Mouse (Mus musculus) splenic B cell, adult 2 months (primary cell): ENCODE measurements at regions not wholly inside any gene's neighbourhood (a gene's known extent, or its start where the extent isn't known, plus 50 kb on each side); places are given as distances from the start of the nearest gene placed in this dataset.

Experiments
- DNase-seq: peaks from one replicate; pipeline ENCODE4 v3.0.0-alpha.2; 2011; ENCODE audit warnings: low read depth, low spot score
- H3K27me3 ChIP-seq: 2 replicates; pipeline ENCODE4 v1.6.1; 2012; ENCODE audit warnings: mild to moderate bottlenecking, low read length, moderate library complexity, mixed read lengths; ENCODE audit not compliant: control insufficient read depth, poor library complexity, insufficient read depth, severe bottlenecking
- H3K36me3 ChIP-seq: 2 replicates; pipeline ENCODE4 v1.6.1; 2012; ENCODE audit warnings: mild to moderate bottlenecking, low read length, moderate library complexity, mixed read lengths; ENCODE audit not compliant: control insufficient read depth, poor library complexity, insufficient read depth, severe bottlenecking

DNA sequence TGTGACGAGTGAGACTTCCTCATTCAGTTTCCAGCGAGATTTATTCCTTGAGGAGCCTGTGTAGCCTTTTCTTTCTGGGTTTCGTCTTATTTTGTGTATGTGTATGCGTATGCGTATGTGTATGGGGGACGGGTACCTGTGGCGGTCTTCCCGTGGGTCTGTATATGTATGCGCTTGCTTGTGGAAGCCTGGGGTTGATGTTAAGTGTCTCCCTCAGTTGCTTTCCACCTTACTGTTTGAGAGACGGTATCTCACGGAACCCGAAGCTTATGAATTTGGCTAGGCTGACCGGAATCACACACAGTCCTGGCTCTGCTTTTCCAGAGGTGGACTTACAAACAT, 87.1 kb downstream of the Ankrd50 start:
- no peak for DNase-seq
- no peaks in the 10 kb centered on the region for H3K36me3 ChIP-seq
- H3K27me3 ChIP-seq, result no peaks in the 10 kb centered on the region

DNA sequence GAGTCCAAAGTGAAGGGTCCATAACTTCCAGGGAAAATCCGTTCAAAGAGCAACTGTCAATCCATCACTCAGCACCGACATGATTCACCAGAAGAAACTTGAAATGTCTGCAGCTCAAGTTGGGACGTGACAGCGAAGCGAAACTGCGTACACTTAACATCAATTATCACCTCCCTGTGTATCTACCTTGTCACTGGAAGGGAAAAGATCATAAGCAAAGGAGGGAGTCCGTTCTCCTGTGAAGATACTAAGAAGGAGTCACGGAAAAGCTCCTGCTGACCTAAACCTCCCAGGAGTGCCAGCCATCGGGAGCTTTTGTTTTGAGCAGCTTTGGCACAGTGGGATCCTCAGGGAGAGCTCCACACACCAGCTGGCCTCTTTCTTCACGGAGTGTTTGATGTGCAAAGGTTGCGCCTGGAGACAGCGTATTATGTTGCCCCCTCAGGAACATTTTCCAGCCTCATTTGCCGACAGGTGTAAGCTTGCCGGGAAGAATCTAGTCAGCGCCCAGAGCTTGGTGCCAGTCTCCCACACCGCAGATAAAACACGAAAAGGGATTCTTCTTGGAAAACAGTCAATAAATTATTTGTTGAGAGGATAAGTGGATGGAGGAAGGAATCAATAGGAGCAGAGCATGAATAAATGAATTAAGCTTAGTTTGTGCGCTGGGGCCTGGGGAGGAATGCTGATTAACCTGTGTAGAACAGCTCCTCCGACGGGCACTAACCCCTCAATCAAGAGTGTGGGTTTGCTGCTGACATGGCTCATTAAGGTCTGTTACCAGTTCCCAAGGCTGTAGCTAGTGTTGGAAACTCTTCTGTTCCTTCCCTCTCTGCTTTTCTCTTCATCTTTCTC, 87.7 kb downstream of the Ankrd50 start:
- Histone ChIP-seq H3K27me3 (no peaks in the 10 kb centered on the region), H3K36me3 (no peaks in the 10 kb centered on the region)
- DNase-seq, result no peak

DNA sequence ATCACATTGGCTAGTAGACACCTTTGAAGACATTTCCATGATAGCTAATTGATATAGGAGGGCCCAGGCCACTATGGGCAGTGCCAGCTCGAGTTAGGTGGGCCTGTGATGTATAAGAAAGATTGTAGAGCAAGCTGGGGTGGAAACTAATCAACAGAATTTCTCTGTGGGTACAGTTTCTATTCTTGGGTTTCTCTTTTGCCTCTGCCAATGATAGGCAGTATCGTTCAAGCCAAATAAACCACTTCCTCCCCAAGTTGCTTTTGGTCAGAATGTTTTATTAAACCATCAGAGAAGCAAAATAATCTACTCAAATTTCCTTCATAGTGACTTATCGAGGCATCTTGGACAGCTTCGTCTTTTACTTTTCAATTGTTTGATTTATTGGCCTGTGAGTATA, 90.3 kb downstream of the Ankrd50 start:
- H3K27me3 ChIP-seq, result no peaks in the 10 kb centered on the region
- H3K36me3 ChIP-seq, result no peaks in the 10 kb centered on the region
- no peak for DNase-seq

DNA sequence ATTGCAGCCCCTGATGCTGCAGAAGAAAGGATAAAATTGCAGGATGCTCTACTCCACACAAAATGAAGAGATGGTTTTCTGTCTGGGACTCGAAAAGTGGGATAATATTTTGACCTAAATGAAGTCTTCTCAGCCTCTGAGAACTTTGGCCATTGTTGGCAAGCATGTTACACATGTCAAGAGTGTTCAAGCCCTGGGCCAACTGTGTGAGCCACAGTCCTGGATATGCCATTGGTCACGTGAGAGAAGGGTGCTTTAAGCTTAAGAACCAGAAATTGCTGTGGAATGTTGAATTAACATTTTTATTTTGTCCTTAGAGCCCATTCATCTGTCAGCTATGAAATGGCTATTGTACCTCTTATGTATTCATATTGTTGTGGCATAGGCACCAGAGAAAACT, 95.0 kb downstream of the Ankrd50 start:
- DNase-seq, result no peak
- Histone ChIP-seq H3K36me3 (no peaks in the 10 kb centered on the region), H3K27me3 (no peaks in the 10 kb centered on the region)

DNA sequence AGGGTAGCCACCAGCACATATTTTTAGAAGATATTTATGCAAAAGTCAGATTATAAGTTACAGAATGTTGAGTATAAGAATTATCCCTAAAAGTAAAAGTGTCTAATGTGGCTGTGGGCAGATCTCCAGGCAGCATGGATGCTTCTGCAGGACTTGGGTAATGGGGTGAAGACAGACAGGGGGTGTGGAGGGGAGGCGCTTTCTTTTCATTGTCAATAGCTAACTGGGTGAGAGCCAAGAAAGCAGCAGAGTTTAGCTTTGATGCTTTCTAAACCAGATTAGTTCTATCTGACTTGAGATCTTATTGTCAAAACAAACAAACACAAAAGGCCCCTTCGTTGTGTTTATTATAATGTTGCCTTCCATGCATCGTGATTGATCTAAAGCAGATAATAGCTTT, 95.7 kb downstream of the Ankrd50 start:
- Histone ChIP-seq H3K27me3 (no peaks in the 10 kb centered on the region), H3K36me3 (no peaks in the 10 kb centered on the region)
- no peak for DNase-seq

DNA sequence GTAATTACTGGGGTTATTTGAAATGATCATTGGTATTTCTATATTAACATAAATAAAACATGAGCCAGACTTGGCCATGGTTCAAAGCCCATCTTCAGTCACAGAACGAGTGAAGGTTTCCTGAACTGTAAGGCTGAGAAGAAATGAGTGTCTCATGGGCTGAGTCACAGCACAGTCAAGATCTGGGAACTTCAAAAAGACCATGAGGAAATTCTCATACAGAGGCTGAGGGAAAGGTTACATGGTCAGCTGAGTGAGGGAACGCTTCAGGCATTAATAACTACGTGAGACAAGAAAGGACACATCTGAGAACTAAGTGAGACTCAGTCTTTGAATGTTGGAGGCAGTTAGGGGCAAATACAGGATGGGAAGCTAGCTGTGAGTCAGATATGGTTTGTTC, 101.9 kb downstream of the Ankrd50 start:
- Histone ChIP-seq H3K36me3 (no peaks in the 10 kb centered on the region), H3K27me3 (no peaks in the 10 kb centered on the region)
- no peak for DNase-seq

DNA sequence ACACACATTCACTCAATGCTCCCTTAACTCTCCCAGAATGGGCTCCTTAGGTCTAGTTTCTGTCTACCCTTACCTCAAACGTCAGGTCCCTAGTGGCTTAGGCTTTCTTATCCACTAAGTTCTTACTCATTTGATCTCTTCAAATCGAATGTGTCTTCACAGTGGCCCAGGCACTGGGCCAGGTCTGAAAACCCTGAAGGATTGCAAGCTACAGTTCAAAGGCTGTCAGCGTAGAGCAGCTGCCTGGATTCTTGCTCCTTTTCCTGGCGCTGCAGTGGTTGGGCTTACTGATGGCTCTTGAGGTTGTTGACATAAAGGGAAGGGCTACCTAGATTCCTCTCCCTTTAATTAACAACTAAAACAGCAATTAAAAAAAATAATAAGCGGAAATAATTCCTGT, 103.0 kb downstream of the Ankrd50 start:
- Histone ChIP-seq H3K27me3 (no peaks in the 10 kb centered on the region), H3K36me3 (no peaks in the 10 kb centered on the region)
- DNase-seq, result no peak

DNA sequence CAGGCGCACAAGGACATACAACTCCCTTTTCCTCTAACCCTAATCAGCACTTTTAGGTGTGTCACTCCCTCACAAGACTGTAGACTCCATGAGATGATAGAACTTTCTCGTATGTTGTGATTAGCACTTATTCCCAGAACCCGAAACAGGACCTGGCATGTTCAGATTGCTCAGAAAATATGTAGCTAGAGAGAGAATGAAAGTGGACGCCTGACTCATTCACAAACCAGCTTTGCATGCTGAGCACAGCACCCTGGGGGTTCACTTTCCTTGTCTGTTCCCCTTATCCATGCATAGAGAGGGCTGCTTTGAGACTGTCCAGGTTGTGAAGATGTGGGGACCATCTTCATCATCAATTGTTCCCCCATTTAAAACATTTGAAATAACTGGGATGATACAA, 111.0 kb downstream of the Ankrd50 start:
- no peaks in the 10 kb centered on the region; the same call in 1 of the 2 replicates for H3K27me3 ChIP-seq
- no peak for DNase-seq

DNA sequence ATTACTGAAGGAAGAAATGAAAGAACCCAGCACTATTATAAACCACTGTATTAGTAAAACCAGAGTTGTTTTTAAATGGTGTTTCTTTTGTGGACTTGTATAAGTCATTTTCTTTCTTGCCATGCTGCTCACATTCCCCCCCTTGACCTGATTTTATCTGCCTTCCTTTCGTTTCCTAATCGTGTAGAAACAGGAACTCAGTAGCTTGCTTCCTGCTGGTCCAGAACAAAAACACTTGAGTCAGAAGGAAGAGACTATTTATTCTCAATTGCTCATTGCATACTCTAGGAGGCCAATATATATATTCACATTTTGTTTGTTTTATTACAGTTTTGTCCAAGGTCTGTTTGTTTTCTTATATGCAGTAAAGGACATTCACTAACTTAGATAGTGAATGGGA, 112.9 kb downstream of the Ankrd50 start:
- Histone ChIP-seq H3K36me3 (no peaks in the 10 kb centered on the region), H3K27me3 (no peaks in the 10 kb centered on the region; the same call in 1 of the 2 replicates)
- no peak for DNase-seq

More for the DNA sequence above, 111.0 kb downstream of the Ankrd50 start:
- H3K36me3 ChIP-seq, result no peaks in the 10 kb centered on the region

DNA sequence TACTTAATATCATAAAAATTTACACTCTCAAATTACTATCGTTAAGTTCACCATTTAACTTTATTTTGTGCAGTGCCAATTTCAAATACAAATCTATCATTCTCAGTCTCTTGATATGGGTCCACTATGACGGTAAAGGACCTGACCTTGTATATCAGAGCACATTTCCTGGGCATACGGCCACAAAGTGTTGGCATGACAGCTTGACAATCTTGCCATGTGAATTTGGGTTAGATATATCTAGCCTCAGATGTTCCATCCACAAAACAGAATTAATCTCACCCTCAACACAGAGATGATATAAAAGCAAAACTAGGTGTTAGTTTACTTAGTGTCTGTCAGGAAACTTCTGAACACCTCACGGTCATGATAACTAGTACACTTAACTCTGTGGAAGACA, 120.8 kb downstream of the Ankrd50 start:
- H3K36me3 ChIP-seq, result no peaks in the 10 kb centered on the region

DNA sequence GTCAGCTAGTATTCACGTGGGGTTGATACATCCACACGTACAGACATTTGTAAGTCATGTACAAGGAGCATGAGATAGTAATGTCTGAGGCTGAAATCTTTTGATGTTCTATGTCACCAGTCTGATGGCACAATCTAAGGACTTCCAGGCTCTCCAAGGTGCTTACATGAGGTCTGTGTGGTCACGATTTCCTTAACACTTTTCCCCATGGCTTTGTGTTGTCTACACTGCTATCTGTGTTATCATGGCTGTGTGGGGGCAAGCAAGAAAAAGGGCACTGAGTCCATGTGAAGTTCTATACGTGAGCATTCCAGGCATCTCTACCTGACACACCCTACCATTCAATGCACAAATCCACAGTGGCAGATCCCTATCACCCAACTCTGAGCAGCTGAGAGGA, 123.2 kb downstream of the Ankrd50 start:
- no peak for DNase-seq
- no peaks in the 10 kb centered on the region for H3K27me3 ChIP-seq
- no peaks in the 10 kb centered on the region for H3K36me3 ChIP-seq

More for the DNA sequence above, 120.8 kb downstream of the Ankrd50 start:
- DNase-seq, result no peak
- no peaks in the 10 kb centered on the region for H3K27me3 ChIP-seq

DNA sequence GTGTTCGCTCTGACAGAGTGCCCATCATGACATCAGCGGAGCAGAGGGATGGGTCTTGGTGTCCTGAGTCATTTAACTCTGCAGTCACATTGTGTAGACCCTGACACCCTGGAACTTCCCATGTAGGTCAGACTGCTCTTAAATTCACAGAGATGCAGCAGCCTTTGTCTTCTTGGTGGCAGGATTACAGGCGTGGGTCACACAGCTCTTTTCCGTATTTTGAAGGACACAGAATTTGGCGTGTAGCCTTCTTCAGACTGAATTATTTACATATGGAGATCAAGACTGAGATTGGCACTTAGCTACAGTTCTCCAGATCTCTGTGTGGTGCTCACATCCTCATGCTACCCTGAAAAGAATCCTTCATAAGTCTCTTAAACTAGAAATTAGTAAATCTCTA, 123.7 kb downstream of the Ankrd50 start:
- no peaks in the 10 kb centered on the region for H3K36me3 ChIP-seq
- H3K27me3 ChIP-seq, result no peaks in the 10 kb centered on the region
- DNase-seq, result no peak

DNA sequence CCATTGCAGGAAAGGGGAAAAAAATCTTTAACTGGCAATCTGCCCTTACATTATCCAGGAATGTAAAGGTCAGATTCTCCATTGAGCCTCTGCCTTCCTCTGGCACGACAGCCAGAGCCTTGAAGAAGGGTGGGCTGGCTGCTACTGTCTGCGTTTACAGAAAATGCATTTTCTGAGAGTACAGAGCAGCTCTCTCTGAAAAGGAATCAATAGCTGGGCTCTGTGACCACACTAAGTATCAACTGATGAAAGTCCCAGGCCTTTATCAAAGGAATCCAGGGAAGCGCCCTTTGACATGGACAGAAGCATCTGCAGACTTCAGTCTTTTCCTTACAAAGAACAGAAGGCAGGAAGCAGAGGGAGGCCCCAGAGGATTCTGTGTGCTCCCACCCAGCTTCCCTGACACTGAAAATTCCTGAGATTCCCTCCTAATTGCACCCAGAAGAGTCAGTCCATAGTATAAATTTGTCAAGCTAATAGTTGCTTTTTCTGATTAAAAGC, 124.2 kb downstream of the Ankrd50 start:
- Histone ChIP-seq H3K27me3 (no peaks in the 10 kb centered on the region), H3K36me3 (no peaks in the 10 kb centered on the region)
- DNase-seq, result no peak

DNA sequence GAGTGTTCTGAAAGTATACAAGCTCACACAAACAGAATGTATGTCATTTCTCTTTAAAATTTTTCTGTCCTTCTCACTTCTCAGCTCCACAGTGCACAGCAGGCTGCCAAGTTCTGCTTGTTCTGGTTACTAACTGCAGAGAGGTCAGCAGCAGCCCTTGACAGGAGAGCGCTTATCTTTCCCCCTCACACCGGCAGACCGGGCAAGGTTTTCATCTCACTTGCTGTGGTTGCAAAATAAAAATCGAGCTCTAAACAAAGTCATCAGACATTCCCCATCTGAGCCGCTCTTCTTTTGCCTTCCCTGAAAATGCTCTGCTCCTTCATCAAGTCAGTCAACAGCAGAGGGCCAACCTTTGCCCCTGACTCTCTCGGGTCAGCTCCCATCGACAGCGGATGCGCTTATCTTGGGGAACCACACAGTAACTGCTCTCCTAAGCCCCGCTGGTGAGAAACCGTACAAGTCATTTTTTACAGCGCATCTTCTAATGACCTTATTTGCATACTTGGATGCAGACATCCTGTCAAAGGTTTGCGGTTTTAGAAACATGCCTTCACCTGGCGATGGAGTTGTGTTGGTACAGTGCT, 126.6 kb downstream of the Ankrd50 start:
- Histone ChIP-seq H3K36me3 (no peaks in the 10 kb centered on the region), H3K27me3 (no peaks in the 10 kb centered on the region)
- no peak for DNase-seq

DNA sequence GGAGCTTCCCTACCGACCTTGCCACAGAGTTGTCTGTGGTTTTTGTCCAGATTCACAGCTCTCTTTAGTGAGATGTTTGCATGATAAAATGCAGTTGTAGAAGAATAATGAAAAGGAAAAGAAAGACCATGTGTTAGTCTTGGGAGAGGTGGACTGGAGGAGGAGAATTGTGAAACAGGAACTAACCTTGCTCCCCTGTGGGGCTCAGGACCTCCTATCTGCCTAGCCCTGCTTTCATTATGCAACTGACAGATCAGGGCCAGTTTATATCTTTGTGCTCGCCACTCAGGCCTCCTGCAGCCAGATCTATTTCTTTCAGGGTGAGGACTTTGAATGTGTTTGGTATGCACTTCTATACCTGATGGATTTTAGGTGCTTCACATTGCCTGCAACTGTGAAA, 140.4 kb downstream of the Ankrd50 start:
- DNase-seq, result no peak
- H3K36me3 ChIP-seq, result no peaks in the 10 kb centered on the region
- H3K27me3 ChIP-seq, result no peaks in the 10 kb centered on the region
